Mouse (Mus musculus) neural tube, embryonic 15.5 days (tissue): ENCODE results near the gene Znhit1. TPM values are rescaled to one million over a fixed set of nuclear protein-coding genes. Genes with fewer than 3 reads are reported as not detected.
"Not testable (repeated sequence)": the region's sequence is repeated elsewhere in the genome, so short reads cannot be mapped to it uniquely, and the experiment has no call there.

Experiments used
- ATAC-seq: fragments of 200-750 bp; cut with Nextera tagmentation; 2 replicates; pipeline ENCODE4 v1.8.0; 2017; ENCODE audit warnings: mild to moderate bottlenecking, moderate TSS enrichment, moderate library complexity; ENCODE audit not compliant: low FRiP score
- H3K27ac ChIP-seq: fragments of 300-500 bp; sonication (generic); replicated peaks from 2 replicates; pipeline ENCODE4 v1.5.1; 2015; ENCODE audit warnings: mild to moderate bottlenecking, inconsistent platforms
- H3K27me3 ChIP-seq: fragments of 300-500 bp; sonication (generic); replicated peaks from 2 replicates; pipeline ENCODE4 v1.6.1; 2015; ENCODE audit warnings: inconsistent platforms
- H3K36me3 ChIP-seq: fragments of 300-500 bp; sonication (generic); 2 replicates; pipeline ENCODE4 v1.6.1; 2015; ENCODE audit warnings: inconsistent platforms
- H3K4me1 ChIP-seq: fragments of 300-500 bp; sonication (generic); 2 replicates; pipeline ENCODE4 v1.6.1; 2015; ENCODE audit warnings: inconsistent platforms
- H3K4me2 ChIP-seq: fragments of 300-500 bp; sonication (generic); 2 replicates; pipeline ENCODE4 v1.6.1; 2015; ENCODE audit warnings: inconsistent platforms, mild to moderate bottlenecking, moderate library complexity
- H3K4me3 ChIP-seq: fragments of 300-500 bp; sonication (generic); replicated peaks from 2 replicates; pipeline ENCODE4 v1.5.1; 2015; ENCODE audit warnings: mild to moderate bottlenecking, inconsistent platforms
- H3K9ac ChIP-seq: fragments of 300-500 bp; sonication (generic); replicated peaks from 2 replicates; pipeline ENCODE4 v1.6.1; 2015; ENCODE audit warnings: mild to moderate bottlenecking, inconsistent platforms
- H3K9me3 ChIP-seq: fragments of 300-500 bp; sonication (generic); replicated peaks from 2 replicates; pipeline ENCODE4 v1.6.1; 2016; ENCODE audit warnings: inconsistent platforms
- WGBS: fragments of 180-500 bp; shearing (Covaris S2); methylation state at CpG from one replicate; pipeline ENCODE4 v1.1.7; 2015; ENCODE audit warnings: mixed read lengths; 5-methylcytosine and 5-hydroxymethylcytosine counted together
- polyA plus RNA-seq: library from polyadenylated mRNA; unstranded; fragments of >200 nt; fragmentation: Nextera tagmentation; extraction: Ambion mirVana; gene quantifications from 2 replicates; pipeline ENCODE4 v1.2.1, GENCODE M21; 2015

Gene Znhit1
- polyA plus RNA-seq, 1 experiment from 2014 or later = 137 TPM

DNA sequence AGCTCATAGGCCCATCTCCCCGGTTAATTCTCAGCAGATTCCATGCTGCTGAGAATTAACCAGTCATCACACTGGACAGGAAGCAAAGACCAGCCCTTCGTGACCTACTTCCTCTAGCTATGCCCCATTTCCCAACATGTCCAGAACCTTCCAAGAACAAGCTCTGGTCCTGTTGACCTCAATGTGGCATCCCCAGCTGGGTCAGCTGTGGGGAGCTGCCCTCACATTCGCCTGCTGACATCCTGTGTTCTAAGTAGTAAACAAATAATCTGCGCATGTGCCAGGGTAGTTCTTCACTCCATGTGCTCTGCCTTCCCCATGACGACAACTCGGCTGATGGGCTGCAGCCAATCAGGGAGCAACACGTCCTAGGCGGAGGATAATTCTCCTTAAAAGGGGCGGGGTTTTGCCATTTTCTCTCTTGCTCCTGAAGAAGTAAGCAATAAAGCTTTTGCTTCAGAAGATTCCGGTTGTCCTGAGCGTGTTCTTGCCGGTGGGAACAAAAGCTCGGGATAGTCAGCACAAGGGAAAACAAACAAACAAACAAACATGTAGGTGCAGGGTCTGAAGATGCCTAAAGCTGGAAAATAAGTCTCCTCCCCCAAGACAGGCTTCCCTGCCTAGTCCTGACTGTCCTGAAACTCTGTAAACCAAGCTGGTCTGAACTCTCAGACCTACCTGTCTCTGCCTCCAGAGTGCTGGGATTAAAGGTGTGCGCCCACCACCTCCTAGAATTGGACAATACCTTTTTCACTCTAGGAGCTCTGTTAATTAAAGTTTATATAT, 38.1 kb downstream of the Znhit1 start:
- H3K9me3 ChIP-seq, H3K36me3 ChIP-seq, ATAC-seq, H3K4me3 ChIP-seq, H3K27me3 ChIP-seq, H3K27ac ChIP-seq, H3K9ac ChIP-seq, H3K4me2 ChIP-seq: not testable (repeated sequence)
- 80% methylated on average over 14 of the region's 14 CpGs for WGBS
- peaks cover 12% of the 10 kb centered on the region for H3K4me1 ChIP-seq

- H3K36me3 ChIP-seq = no peaks in the 10 kb centered on the region
- ATAC-seq = no peak
- no peaks in the 10 kb centered on the region for H3K27me3 ChIP-seq
- no peak overlapping the region for H3K4me3 ChIP-seq
- no peak overlapping the region for H3K9ac ChIP-seq
- H3K4me1 ChIP-seq = no peaks in the 10 kb centered on the region
- H3K9me3 ChIP-seq = no peaks in the 10 kb centered on the region
- H3K4me2 ChIP-seq = no peak overlapping the region
- H3K27ac ChIP-seq = no peak overlapping the region
Observed at GRCm38 (mm10) chr5:136947874-136948273, 39.9 kb downstream of the Znhit1 start.

- no peak for ATAC-seq
- H3K9me3 ChIP-seq = no peaks in the 10 kb centered on the region
- H3K4me2 ChIP-seq = no peak overlapping the region
- no peaks in the 10 kb centered on the region for H3K27me3 ChIP-seq
- no peak overlapping the region for H3K27ac ChIP-seq
- H3K4me1 ChIP-seq = no peaks in the 10 kb centered on the region
- WGBS = 87% methylated on average over 12 of the region's 12 CpGs
- no peak overlapping the region for H3K4me3 ChIP-seq
- no peak overlapping the region for H3K9ac ChIP-seq
- no peaks in the 10 kb centered on the region for H3K36me3 ChIP-seq
Observed at GRCm38 (mm10) chr5:136945084-136945483, 42.7 kb downstream of the Znhit1 start.

DNA sequence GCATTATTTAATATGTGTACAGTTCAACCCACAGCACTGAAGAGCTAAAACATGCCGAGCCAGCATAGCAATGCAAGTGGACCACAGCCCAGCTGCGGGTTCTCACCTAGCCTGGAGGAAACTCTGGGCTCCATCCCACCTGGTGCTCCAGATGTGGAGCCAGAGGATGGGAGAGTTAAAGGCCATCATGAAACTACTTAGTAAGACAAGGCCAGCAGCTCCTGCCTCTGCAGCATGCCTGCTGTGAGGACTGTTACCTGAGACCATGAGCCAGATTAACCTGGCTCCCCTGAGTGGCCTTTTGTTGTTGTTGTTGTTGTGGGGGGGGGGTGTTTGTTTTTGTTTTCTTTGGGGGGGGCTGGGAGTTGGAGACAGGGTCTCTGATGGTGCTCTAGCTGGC, 44.4 kb downstream of the Znhit1 start:
- Histone ChIP-seq H3K9ac (no peak overlapping the region), H3K9me3 (no peaks in the 10 kb centered on the region), H3K4me2 (no peak overlapping the region), H3K4me3 (no peak overlapping the region), H3K36me3 (no peaks in the 10 kb centered on the region), H3K27me3 (no peaks in the 10 kb centered on the region), H3K4me1 (no peaks in the 10 kb centered on the region), H3K27ac (no peak overlapping the region)
- 79% methylated on average over 2 of the region's 2 CpGs for WGBS
- ATAC-seq = no peak

DNA sequence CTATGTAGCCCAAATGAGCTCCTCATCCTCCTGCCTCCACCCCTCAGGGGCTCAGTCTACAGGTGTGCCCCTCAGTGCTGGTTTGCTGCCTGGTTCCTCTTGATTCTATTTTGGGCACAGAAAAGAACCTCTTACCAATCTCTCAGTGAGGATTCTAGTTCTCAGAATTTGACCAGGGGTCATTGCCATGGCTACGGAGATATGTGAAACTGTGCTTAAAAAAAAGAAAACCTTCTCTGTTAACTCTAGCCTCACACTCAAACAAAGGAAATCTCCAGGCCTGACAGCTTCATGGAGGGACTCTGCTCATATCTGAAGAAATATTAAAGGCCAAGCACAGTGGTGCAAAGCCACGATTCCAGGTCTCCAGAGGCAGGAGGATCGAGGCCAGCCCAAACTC, 45.0 kb downstream of the Znhit1 start:
- no peak overlapping the region for H3K27ac ChIP-seq
- H3K4me3 ChIP-seq = no peak overlapping the region
- H3K36me3 ChIP-seq = no peaks in the 10 kb centered on the region
- no peaks in the 10 kb centered on the region for H3K4me1 ChIP-seq
- no peak for ATAC-seq
- no peaks in the 10 kb centered on the region for H3K27me3 ChIP-seq
- H3K4me2 ChIP-seq = no peak overlapping the region
- no peaks in the 10 kb centered on the region for H3K9me3 ChIP-seq
- H3K9ac ChIP-seq = no peak overlapping the region
- WGBS = 83% methylated on average over 3 of the region's 3 CpGs

- Histone ChIP-seq H3K4me1 (no peaks in the 10 kb centered on the region), H3K4me3 (no peak overlapping the region), H3K9me3 (no peaks in the 10 kb centered on the region), H3K4me2 (no peak overlapping the region), H3K27me3 (no peaks in the 10 kb centered on the region), H3K36me3 (no peaks in the 10 kb centered on the region), H3K27ac (no peak overlapping the region), H3K9ac (no peak overlapping the region)
- ATAC-seq = no peak
- 87% methylated on average over 12 of the region's 12 CpGs for WGBS
Observed at GRCm38 (mm10) chr5:136940845-136941560, 46.8 kb downstream of the Znhit1 start.

DNA sequence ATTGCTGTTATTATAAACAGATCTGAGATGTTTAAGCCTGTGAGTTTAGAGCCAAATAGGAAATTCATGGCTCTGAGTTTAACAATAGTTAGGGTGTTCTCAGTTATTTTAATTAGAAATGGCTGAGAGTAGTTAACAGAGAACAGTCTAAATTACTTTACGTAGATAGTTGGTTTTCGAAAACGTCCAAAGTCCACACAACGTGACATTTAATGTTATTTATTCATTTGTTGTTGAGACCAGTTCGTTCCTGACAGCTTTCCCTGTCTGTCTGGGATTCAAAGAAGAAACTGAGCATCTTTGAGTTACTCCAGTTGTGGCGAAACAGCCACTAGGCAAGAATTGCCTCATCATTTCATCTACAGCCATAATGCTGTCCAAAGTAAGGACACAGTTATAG, 47.8 kb downstream of the Znhit1 start:
- not testable (repeated sequence) for H3K4me2 ChIP-seq, H3K4me3 ChIP-seq, H3K9me3 ChIP-seq, H3K9ac ChIP-seq, H3K4me1 ChIP-seq, H3K27ac ChIP-seq, ATAC-seq, H3K27me3 ChIP-seq, H3K36me3 ChIP-seq
- WGBS = 87% methylated on average over 6 of the region's 6 CpGs

DNA sequence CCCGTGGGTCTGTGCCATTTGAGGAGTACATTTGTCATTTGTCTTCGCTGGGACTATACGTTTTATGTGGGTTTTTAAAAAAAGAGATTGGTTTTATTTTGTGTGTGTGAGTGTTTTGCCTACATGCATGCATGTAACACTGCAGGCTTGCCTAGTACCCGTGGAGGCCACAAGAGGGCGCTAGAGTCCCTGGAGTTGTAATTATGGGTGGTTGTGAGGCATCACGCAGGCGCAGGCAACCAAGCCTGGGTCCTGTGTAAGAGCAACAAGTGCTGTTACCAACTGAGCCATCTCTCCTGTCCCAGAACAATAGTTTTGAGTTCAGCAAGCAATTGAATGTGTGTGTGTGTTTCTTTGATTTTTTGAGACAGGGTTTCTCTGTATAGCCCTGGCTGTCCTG, 48.5 kb downstream of the Znhit1 start:
- ATAC-seq = no peak
- 64% methylated on average over 7 of the region's 7 CpGs for WGBS
- no peak overlapping the region for H3K9ac ChIP-seq

GRCm38 (mm10) chr5:136937621-136938020, 50.2 kb downstream of the Znhit1 start:
- ATAC-seq = no peak
- H3K9me3 ChIP-seq = no peaks in the 10 kb centered on the region
- H3K27me3 ChIP-seq = no peaks in the 10 kb centered on the region
- no peaks in the 10 kb centered on the region for H3K4me1 ChIP-seq
- H3K9ac ChIP-seq = no peak overlapping the region
- no peak overlapping the region for H3K4me3 ChIP-seq
- H3K4me2 ChIP-seq = no peak overlapping the region
- H3K27ac ChIP-seq = no peak overlapping the region
- WGBS = 94% methylated on average over 5 of the region's 5 CpGs
- no peaks in the 10 kb centered on the region for H3K36me3 ChIP-seq

More for the DNA sequence above, 48.5 kb downstream of the Znhit1 start:
- H3K27ac ChIP-seq = no peak overlapping the region
- H3K9me3 ChIP-seq = no peaks in the 10 kb centered on the region
- H3K4me3 ChIP-seq = no peak overlapping the region
- H3K27me3 ChIP-seq = no peaks in the 10 kb centered on the region
- H3K4me2 ChIP-seq = no peak overlapping the region
- no peaks in the 10 kb centered on the region for H3K4me1 ChIP-seq
- no peaks in the 10 kb centered on the region for H3K36me3 ChIP-seq

- Histone ChIP-seq H3K36me3 (no peaks in the 10 kb centered on the region), H3K9ac (no peak overlapping the region), H3K27me3 (no peaks in the 10 kb centered on the region), H3K9me3 (no peaks in the 10 kb centered on the region), H3K4me3 (no peak overlapping the region), H3K27ac (no peak overlapping the region), H3K4me2 (no peak overlapping the region), H3K4me1 (no peaks in the 10 kb centered on the region)
- 89% methylated on average over 6 of the region's 6 CpGs for WGBS
- no peak for ATAC-seq
Observed at GRCm38 (mm10) chr5:136936750-136937149, 51.1 kb downstream of the Znhit1 start.

GRCm38 (mm10) chr5:136935905-136936695, 51.7 kb downstream of the Znhit1 start:
- H3K4me2 ChIP-seq = no peak overlapping the region
- H3K27me3 ChIP-seq = no peaks in the 10 kb centered on the region
- no peak overlapping the region for H3K4me3 ChIP-seq
- no peaks in the 10 kb centered on the region for H3K36me3 ChIP-seq
- H3K9ac ChIP-seq = no peak overlapping the region
- 67% methylated on average over 7 of the region's 7 CpGs for WGBS
- no peak for ATAC-seq
- H3K4me1 ChIP-seq = no peaks in the 10 kb centered on the region
- no peaks in the 10 kb centered on the region for H3K9me3 ChIP-seq
- no peak overlapping the region for H3K27ac ChIP-seq

DNA sequence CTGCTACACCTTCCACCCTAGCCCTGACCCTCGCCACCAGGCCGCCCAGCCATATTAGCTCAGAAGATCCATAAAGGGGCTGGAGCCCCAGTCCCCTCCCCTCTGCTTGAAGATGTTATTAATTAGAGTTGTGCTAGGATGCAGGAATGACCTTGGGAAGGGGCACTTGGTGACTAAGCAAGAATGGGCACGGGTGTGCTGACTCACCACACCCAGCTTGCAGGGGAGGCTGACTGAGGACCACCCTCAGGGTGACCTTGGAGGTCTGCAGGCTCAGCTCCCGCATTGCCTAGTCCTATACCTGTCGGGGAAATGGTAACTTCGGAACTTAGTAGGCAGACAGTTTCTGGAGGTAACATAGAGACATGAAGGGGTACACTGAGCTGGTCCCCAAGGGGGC, 53.9 kb downstream of the Znhit1 start:
- no peak overlapping the region for H3K27ac ChIP-seq
- H3K36me3 ChIP-seq = no peaks in the 10 kb centered on the region
- no peaks in the 10 kb centered on the region for H3K27me3 ChIP-seq
- no peak for ATAC-seq
- no peak overlapping the region for H3K9ac ChIP-seq
- 89% methylated on average over 6 of the region's 6 CpGs for WGBS
- H3K4me3 ChIP-seq = no peak overlapping the region
- H3K4me1 ChIP-seq = peaks cover 4% of the 10 kb centered on the region; the same call in 1 of the 2 replicates
- no peaks in the 10 kb centered on the region for H3K9me3 ChIP-seq
- no peak overlapping the region for H3K4me2 ChIP-seq
